ENCODE assay signal across 1 mouse cellular context in the genomic region with DNA sequence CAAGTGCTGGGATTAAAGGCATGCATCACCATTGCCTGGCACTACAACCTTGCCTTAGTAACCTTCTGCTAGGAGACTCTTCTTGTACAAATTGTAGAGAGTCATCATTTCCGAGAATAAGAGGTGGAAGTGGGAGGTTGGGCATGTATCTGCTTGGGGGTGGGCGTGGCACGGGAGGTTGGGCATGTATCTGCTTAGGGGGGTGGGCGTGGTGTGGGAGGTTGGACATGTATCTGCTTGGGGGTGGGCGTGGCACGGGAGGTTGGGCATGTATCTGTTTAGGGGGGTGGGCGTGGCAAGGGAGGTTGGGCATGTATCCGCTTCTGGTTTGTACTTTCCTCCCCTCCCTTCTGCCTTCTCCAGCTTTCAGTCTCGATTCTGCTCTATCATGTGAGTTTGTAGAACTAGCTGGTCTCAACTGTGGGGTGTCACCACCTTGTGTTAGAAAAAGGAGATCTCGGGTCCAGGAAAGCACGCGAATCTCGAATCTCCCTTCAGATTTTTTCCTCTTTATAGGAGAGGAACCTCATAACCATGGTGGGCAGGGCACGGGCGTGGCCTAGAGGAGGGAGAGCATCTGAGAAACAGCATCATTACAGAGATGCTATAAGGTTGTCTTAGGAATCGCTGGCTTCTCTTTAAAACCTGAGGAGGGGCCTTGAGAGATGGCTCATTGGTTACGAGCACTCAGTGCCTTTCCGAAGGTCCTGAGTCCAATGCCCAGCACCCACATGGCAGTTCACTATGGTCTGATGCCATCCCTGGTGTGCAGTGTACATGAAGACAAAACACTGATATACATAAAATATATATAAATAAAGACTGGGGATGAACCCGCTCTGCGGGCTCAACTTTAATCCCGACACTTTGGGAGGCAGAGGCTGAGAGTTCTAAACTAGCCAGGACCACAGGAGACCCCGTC.
TF ChIP-seq lines count a peak whose summit lies in the region.

No protein-coding gene starts in this region.

TF ChIP-seq in CH12.LX, 34 proteins besides CTCF, POLR2A, EP300 and RAD21 (continued from another document):
- peak; percentile 16; the same call in 1 of the 2 replicates for TF ChIP-seq ZNF384 (IDR thresholded peaks at IDR 0.05; ENCODE audit: low read depth, low read length)
- TF ChIP-seq USF1 (IDR thresholded peaks at IDR 0.05; ENCODE audit: low read depth, low read length), result no peak
- peak; percentile 23 for TF ChIP-seq HCFC1 (IDR thresholded peaks at IDR 0.05; ENCODE audit: low read depth, low read length)
- 0 out of 2 replicates have a peak, but pooled peaks have one; percentile 54 for TF ChIP-seq MAFK (IDR thresholded peaks at IDR 0.05; ENCODE audit: insufficient replicate concordance, low read length)
- TF ChIP-seq E2F4 (IDR thresholded peaks at IDR 0.05; ENCODE audit: insufficient replicate concordance, low read depth, low read length), result 0 out of 2 replicates have a peak, but pooled peaks have one; percentile 39
- no peak for TF ChIP-seq GABPA (IDR thresholded peaks at IDR 0.05; ENCODE audit: insufficient replicate concordance, low read depth, low read length)
- peak; percentile 94 for TF ChIP-seq MAZ (IDR thresholded peaks at IDR 0.05; ENCODE audit: low read depth, low read length)
- no peak for TF ChIP-seq UBTF (IDR thresholded peaks at IDR 0.05; ENCODE audit: low read depth, low read length)
- peak; percentile 93 for TF ChIP-seq SIN3A (IDR thresholded peaks at IDR 0.05; ENCODE audit: low read length)
- peak; percentile 83 for TF ChIP-seq CHD1 (IDR thresholded peaks at IDR 0.05; ENCODE audit: low read depth, low read length)
- peak; percentile 82 for TF ChIP-seq MAX (IDR thresholded peaks at IDR 0.05; ENCODE audit: low read length)
- TF ChIP-seq JUN (IDR thresholded peaks at IDR 0.05; ENCODE audit: insufficient read depth, low read depth, low read length), result no peak
- TF ChIP-seq BHLHE40 (IDR thresholded peaks at IDR 0.05; ENCODE audit: low read depth, low read length), result peak; percentile 61
- peak; percentile 76 for TF ChIP-seq NELFE (IDR thresholded peaks at IDR 0.05; ENCODE audit: low read depth, low read length)
- TF ChIP-seq IRF4 (IDR thresholded peaks at IDR 0.05; ENCODE audit: low read depth, low read length), result no peak; the same call in none of the 2 replicates
- peak; percentile 60 for TF ChIP-seq MEF2A (IDR thresholded peaks at IDR 0.05; ENCODE audit: borderline replicate concordance, low read depth, low read length)
- peak; percentile 19; the same call in 1 of the 2 replicates for TF ChIP-seq SMC3 (IDR thresholded peaks at IDR 0.05; ENCODE audit: low read depth, low read length)
- TF ChIP-seq ZMIZ1 (IDR thresholded peaks at IDR 0.05; ENCODE audit: low read depth, low read length), result peak; percentile 73; the same call in 1 of the 2 replicates
- no peak for TF ChIP-seq USF2 (conservative IDR thresholded peaks at IDR 0.05; ENCODE audit: low read depth, low read length)
- TF ChIP-seq NRF1 (IDR thresholded peaks at IDR 0.05; ENCODE audit: low read depth, low read length), result no peak; the same call in 1 of the 2 replicates
- no peak for TF ChIP-seq POLR2AphosphoS2 (IDR thresholded peaks at IDR 0.05; ENCODE audit: low read depth, low read length)
- peak; percentile 72 for TF ChIP-seq MYC (IDR thresholded peaks at IDR 0.05; ENCODE audit: low read depth, low read length)
- no peak for TF ChIP-seq JUND (conservative IDR thresholded peaks at IDR 0.05; ENCODE audit: low read depth, low read length)
- TF ChIP-seq CHD2 (IDR thresholded peaks at IDR 0.05; ENCODE audit: low read length), result peak; percentile 63
- TF ChIP-seq PAX5 (IDR thresholded peaks at IDR 0.05; ENCODE audit: low read length), result no peak
- no peak for TF ChIP-seq KAT2A (IDR thresholded peaks at IDR 0.05; ENCODE audit: insufficient replicate concordance, low read length)
- TF ChIP-seq TCF12 (IDR thresholded peaks at IDR 0.05; ENCODE audit: low read depth, low read length), result peak; percentile 44; the same call in 1 of the 2 replicates
- peak; percentile 39; the same call in 1 of the 2 replicates for TF ChIP-seq ETS1 (conservative IDR thresholded peaks at IDR 0.05; ENCODE audit: low read depth, low read length)
- no peak for TF ChIP-seq ZKSCAN1 (IDR thresholded peaks at IDR 0.05; ENCODE audit: borderline replicate concordance, low read depth, low read length)
- no peak; the same call in 1 of the 2 replicates for TF ChIP-seq RCOR1 (conservative IDR thresholded peaks at IDR 0.05; ENCODE audit: low read depth, low read length)
- TF ChIP-seq ZC3H11A (IDR thresholded peaks at IDR 0.05; ENCODE audit: low read depth, low read length), result no peak
TF ChIP-seq in CH12.LX: peak in this region for 20.
